Mouse (Mus musculus) right cerebral cortex, postnatal 4 days (tissue): ENCODE results near the gene Tnks2.
A peak's percentile ranks its signal among the peaks of the same experiment; 100 is the strongest.
"Not testable (repeated sequence)": the region's sequence is repeated elsewhere in the genome, so short reads cannot be mapped to it uniquely, and the experiment has no call there.

Source experiments
- DNase-seq: peaks from one replicate; pipeline ENCODE4 v3.0.0-alpha.2; 2022

Tnks2 gene

DNA sequence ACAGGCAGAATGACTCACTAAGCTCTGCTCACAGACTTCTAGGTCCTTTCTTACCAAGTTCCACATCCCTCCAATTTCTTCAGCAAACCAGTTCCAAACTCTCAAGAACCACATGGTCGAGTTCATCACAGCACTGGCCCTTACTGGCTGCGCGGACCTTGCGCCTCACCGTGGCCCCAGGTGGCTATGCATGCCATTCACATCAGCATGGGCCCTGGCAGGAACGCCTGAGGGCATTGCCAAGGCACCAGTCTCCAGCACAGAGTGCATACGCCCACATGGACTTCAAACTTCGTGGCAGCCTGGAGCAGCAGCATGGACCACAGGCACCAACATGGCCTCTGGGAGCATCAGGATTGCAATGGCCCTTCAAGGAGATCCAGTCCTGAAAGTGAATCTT, 5.7 kb upstream of the Tnks2 start:
- DNase-seq, result no peak

DNA sequence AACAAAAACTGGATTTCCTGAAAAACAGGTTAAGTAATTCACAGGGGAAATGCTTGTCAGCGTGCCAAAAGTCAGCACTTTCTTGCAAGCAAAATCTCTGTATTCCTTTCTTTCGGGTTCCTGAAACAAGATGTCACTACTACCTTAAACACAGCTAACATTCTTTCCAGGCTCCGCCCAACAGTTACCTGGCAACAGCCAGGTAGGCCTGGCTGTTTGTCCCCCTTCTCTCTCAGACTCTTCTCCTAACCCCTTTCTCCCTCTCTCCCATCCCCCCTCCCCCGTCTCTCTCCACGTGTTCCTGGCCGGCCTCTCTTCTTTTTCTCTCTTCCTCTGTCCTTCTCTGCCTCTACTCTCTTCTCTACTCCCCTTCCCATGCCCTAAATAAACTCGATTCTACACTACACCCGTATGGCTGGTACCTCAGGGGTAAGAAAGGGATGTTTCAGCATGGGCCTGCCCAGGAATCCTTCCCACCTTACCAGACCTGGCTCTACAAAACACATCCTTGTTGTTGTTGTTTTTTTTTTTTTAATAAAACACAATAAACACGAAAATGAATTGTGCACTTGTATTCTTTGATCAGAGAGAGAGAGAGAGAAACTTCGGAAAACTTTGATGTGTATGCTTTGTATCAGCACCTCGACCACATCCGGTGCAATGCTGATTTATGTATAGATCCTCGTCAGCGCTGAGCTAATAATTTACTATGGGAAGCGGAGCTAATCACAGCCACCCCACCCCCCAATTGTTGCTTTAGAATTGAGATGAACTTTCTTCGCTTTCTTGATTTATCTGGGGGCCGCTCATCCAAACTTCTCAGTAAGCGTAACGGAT, 863 bp upstream of the Tnks2 start:
- no peak for DNase-seq

DNA sequence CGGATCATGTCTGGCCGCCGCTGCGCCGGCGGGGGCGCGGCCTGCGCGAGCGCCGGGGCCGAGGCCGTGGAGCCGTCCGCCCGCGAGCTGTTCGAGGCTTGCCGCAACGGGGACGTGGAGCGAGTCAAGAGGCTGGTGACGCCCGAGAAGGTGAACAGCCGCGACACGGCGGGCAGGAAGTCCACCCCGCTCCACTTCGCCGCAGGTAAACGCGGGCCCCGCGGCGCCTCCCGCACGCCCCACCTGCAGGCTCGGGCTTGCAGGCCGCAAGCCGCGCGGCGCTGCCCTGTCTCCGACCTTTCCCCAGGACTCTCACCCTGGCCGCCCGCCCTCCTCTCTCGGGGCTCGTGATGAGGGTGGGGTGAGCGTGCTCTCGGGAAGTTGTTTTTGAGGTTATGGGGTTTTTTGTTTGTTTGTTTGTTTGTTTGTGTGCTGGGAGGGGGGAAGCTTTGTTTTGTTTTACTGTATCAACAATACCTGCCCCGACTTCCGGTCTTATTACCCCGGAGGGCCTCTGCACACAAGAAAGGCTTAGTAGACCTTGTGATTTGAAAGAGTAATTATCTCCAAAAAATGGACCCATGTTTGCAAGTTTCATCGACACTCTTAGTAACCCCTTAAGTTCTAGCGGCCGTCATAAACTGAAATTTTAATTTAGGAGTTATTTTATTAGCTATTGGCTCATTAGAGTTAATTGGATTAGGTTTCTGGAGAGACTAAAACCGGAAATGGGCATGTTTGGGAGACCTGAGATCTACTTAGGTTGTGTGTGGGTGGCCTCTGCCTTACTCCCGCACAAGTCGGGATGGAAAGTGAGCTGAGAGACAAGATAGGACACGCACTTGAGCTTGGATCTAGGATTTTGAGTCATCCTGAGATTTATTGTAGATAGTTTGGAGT, 750 bp downstream of the Tnks2 start:
- no peak for DNase-seq

DNA sequence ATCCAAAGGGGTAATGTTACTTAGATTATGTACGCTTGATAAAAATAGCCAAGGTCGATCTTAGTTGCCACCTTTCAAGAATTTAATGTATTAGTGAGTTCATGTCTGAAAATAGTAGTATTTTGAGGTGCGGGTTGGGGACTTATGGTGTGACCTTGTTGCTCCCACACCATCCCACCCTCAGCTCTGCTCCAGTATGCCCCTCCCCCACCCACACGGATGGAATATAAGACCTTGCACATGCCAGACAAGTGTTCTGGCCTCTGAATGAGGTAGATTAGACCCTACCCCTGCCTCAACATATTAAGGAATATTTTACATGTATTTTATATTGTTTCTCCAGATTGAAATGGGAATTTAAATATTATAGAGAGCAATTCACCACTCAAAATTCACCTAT, 2.0 kb downstream of the Tnks2 start:
- DNase-seq, result no peak

DNA sequence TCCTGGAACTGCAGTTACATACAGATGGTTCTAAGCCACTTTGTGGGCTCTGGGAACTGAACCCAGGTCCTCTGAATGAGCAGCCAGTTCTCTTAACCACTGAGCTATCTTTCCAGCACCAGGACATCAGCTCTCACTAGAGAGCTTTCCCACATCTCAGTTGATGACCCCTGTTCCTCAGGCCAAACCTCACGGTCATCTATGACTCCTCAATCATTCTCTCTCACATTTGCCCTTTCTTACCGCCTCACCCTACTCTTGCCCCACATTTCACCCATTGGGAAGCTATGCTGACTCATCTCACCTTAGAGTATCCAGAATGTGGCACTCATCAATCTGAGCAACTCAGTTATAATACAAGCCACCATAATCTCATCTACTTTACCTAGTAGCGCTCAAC, 6.3 kb downstream of the Tnks2 start:
- DNase-seq, result no peak

DNA sequence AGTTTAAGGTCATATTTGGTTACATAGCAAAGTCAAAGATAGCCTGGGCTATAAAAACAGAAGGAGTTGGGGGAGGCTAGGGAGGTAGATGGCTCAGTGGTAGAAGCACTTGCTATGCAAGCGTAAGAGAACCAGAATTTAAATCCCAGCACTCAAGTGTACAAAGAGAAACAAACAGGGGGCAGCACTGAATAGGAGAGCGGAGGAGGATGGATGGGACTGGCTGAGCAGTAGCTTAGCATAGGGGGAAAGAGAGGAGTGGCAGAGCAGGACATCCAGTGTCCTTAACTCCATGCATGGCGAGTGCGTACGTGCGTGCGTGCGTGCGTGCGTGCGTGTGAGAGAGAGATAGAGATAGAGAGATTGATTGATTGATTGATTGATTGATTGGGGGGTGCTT, 9.8 kb downstream of the Tnks2 start:
- DNase-seq, result no peak

DNA sequence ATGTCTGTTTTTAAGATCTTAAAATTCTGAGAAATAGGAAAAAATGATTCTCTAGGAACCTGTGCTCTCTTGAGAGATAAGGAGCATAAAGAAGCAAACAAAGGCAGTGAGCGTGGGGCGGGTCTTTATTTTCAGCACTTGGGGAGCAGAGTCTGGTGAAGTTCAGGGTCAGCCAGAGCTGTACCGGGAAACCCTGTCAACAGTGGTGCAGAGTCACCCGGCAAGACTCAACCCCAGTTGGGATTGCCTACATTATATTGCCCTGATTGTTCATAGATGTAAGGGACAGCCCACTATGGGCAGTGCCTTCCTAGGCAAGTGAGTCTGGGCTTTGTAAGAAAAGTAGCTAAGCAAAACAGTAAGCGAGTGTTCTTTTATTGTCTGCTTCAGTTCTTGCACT, 11.9 kb downstream of the Tnks2 start:
- no peak for DNase-seq

DNA sequence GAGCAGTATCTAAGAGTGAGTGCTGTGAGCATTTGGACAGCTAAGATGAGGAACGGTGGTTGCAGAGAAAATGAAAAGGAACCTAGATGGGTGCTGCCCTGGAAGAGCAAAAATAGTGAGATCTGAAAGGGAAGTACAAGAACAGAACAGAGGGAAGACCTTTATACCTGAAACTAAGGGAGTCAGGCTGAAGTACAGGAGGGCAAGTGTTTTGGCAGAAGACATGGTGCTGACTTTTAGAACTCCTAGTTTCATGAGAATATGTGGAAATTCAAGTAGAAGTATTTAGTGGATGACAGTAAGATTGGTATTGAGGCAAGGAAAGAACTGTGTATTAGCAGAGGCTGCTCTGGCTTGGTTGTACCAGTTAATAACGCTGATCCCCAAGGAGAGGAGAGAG, 19.8 kb downstream of the Tnks2 start:
- DNase-seq, result no peak

DNA sequence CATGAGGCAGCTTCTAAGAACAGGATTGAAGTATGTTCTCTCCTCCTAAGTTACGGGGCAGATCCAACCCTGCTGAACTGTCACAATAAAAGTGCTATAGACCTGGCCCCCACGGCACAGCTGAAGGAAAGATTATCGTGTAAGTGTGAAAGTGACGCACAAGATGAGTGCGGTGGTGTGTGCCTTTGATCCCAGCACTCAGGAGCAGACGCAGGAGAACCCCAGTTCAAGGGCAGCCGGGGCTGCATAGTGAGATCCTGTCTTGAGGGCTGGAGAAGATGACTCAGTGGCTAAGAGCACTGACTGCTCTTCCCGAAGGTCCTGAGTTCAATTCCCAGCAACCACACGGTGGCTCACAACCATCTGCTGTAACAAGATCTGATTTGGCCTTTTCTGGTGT, 23.8 kb downstream of the Tnks2 start:
- DNase-seq, result no peak

DNA sequence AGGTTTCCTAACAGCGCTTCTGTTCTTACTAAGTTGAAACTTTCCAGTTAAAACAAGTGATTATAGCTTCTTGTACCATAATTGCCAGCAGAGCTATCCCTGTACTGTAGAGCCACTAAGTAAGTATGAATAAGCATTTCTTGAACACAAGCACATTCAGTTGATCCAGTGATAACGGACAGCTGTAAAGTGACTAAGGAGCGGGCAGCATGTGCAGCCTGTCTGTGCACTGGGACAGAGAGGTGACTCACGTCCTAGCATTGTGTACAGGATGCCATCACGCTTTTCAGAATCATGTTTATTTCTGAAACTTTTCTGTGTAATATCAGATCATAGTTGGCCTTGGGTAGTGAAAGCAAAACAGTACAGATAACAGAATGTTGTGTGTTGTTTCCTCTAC, 26.4 kb downstream of the Tnks2 start:
- DNase-seq, result no peak

DNA sequence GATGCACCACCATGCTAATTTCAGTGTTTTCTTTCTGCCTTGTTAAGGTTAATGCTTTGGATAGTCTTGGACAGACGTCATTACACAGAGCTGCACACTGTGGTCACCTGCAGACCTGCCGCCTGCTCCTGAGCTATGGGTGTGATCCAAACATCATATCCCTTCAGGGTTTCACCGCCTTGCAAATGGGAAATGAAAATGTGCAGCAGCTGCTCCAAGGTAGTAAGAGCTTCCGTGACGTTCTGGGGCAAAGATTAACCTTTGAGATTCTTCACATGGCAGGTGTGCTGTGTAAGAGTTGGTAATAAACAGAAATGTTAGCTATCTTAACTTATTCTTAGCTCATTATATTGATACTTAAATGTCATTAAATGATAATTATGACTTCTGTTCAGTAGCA, 31.9 kb downstream of the Tnks2 start:
- DNase-seq, result no peak

DNA sequence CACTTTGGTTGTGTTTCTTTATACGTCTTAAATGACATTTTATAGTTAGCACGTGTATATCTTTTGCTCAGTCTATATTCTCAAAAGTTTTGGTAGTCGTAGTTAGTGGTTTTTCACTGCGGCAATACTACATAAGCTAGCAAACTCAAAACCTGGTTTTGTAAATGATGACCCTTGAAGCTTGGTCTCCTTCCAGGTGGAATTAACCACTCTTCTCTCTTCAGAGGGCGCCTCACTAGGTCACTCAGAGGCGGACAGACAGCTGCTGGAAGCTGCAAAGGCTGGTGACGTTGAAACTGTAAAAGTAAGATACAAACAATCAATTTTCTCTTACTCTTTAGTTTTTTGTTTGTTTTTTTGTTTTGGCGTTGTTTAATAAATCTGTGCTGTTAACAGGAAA, 33.4 kb downstream of the Tnks2 start:
- no peak for DNase-seq

DNA sequence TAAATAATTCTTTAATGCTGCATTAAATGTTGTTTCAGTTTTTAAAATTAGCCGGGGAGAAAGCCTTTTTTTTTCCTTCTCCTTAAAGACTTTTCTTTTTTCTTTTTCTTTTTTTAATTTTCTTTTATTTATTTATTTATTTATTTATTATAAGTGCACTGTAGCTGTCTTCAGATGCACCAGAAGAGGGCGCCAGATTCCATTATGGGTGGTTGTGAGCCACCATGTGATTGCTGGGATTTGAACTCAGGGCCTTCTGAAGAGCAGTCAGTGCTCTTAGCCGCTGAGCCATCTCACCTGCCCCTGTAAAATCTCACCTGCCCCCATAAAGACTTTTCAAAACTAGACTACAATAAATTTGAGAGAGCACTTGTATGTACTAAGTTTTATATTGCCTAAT, 34.6 kb downstream of the Tnks2 start:
- not testable (repeated sequence) for DNase-seq

DNA sequence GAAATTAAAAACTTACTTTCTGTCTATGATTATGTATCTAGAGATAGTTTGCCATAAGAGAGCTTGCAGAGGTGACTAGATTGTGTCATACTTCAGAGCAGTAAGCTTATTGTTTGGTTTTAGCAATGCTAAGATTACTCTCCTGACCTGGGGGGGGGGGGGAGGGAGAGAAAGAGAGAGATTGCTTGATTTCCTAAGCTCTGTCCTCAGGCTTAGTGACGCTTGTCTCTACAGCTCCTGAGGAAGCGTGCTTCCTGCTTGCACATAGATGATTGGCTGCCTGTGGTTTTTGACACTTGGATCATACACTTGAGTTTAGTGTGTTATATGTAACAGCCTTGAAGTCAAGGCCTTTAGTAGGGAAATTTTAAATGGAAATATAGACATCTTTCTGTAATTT, 40.6 kb downstream of the Tnks2 start:
- DNase-seq, result no peak

DNA sequence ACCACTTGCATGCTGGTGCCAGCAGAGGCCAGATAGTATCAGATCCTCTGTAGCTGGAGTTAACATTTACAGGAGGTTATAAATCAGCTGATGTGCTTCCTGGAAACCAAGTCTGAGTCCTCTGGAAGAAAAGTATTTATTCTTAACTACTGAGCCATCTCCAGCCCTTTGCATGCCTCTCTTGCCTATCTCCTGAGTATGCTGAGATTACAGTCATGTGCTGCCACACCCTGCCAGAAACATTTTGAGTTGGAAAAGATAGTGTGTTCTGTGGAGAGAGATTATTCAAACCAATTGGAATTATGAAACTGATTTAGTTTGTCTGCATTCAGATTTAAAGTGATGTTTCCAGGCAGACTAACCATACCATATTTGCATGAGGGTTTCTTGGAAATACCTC, 43.3 kb downstream of the Tnks2 start:
- DNase-seq, result no peak

DNA sequence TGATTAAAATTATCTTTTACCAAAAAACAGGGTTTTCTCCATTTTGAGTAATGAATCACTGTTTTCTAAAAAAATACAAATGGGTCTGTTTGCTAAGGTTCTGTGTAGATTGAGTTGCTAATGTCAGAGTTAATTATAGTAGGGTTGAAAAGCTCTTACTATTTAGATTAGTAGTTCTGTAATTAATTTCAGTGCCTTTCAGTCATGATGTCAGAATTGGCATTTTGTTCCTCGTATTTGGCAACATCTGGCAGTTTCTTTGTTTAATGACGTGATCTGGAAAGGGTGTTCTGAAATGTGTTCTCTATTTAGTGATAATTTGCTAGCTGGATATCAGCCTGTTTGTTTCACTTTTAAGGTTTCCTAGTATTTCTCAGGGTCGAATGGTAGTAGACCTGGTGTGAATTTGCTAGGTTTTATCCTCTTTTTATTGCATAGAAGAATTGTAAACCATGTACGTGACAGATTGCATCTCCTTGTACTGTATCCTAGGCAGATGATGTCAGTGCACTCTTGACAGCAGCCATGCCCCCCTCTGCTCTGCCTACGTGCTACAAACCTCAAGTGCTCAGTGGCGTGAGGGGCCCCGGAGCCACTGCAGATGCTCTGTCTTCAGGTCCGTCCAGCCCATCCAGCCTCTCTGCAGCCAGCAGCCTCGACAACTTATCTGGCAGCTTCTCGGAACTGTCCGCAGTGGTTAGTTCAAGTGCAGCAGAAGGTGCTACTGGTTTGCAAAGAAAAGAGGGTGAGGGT, 44.9 kb downstream of the Tnks2 start:
- DNase-seq, result no peak

DNA sequence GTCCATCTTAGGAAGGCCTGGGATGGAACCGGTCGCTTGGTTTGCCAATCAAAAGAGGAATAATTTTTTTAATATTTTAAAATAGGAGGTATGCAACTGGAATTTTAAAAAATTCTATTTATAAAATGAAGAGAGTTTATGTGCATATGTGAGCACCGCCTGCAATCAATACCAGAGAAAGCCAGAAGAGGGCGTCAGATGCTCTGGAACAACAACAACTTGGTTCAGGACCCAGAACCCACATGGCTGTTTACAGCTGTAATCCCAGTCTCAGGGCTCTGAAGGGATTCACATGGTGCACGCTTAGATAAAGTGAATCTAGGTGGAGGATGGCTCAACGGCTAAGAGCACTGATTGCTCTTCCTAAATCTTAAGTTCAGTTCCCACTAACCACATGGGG, 49.1 kb downstream of the Tnks2 start:
- DNase-seq, result peak; percentile 42

DNA sequence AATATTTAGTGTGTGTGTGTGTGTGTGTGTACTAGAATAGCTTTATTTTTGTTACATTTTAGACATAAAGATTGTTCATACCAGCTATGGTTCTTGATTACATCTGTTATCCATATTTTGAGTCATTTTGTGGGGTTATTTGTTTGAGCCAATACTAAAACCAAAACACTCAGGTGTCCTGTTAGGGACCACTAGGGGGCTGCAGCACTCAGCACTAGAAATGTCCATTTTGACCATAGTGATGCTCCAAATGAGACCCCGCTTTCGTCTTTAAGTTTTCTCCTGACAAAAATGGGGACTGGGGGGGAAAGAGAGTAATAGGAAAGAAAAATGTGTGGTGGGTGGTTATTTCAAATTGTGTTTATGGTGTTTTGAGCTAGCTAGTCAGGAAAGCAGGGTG, 52.3 kb downstream of the Tnks2 start:
- DNase-seq, result no peak

DNA sequence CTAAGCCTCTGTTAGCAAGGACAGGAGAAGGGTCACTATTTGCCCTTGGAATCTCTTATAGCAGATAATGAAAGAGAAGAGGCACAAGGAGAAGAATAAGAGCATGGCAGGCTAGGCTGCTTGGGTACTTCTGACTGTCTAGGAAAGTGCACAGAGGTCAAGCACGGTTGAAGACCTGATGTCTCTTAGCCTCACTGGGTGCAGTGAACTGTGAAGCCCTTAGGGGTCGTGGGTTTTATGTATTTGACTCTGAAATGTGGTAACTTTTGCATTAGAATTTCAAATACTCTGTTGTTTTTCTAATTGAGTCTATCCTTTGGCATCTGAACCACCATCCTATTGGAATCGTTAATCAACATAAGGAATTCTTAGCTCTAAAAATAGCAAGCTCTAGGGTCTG, 53.7 kb downstream of the Tnks2 start:
- no peak for DNase-seq

DNA sequence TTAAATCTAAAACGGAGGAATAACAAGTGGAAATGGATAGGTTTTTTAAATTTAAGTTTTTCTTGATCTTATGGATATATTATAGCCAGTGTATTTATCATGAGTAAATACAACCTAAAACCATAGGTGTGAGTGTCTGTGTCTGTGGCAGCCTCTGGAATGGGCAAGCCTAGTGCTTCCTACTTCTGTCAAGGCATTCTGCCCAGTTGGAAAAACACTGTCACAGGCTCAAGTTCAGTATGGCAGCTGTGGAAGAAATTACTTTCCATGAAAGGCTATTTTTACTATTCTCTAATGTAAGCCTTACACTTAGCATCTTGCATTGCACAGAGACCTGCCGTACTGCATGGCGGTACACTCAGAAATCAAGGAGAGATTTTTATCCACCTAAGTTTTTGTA, 57.7 kb downstream of the Tnks2 start:
- DNase-seq, result no peak

DNA sequence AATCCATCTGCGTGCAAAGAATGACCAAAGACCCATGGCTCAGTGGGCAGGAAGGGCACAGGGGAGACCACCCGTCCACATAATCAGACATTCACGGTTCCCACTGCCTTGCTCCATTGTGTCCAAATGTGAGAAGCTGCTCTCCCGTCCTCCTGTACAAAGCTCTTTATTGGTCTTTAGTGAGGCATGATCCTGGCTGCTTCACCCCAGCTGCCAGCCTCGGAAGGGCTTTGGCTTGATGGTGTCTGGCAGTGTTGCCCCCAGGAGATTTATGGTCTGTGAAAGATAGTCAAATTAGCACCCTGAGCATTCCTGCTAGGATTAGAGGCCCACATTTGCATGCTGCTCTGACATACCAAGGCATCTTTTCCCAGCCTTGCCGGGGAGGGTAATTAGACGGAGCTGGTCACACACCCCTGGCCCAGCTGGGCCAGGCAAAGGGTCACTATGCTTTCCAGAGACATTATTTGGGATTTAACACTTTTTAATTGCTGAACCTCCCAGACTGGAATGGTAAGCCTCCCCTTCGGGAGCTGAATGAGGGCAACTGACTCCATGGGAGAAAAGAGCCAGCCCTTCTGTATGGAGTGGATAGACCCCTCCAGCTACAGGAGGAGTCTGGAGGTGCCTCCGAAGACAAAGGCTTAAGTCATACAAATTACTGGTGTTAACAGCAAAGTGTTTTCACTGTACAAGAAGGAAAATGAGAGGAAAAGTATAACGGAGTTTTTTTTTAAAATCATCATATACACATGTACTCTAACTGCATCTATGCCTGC, 62.9 kb downstream of the Tnks2 start:
- no peak for DNase-seq

DNA sequence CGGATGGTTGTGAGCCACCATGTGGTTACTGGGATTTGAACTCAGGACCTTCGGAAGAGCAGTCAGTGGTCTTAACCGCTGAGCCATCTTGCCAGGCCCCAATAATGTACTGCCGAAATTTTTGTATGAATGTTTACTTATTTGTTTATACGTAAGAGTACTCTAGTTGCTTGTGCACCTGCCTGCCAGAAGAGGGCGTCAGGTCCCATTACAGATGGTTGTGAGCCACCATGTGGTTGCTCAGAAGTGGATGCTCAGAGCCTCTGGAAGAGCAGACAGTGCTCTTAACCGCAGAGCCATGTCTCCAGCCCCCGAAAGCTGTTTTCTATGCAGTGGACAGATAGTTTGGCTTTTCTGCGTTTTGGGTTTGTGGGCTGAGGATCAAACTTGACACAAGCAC, 63.7 kb downstream of the Tnks2 start:
- DNase-seq, result peak; percentile 49

DNA sequence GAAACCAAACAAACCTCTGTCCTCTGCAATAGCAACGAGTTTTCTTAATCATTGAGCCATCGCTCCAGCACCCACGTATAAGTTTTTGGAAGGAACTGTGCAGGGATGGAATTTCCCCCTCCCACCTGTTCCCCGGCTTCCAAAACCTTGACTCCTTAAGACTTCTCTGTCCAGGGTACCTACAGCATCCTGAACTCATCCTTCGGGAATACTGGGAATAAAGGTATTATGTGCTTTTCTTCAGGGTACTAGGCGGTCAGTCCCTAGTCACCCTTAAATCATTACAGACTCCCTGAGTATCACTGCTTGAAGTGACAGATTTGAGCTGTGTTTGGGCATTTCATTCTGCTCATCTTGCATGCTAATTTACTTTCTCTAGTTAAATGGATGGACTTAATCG, 69.3 kb downstream of the Tnks2 start:
- no peak for DNase-seq
